Mouse (Mus musculus) intestine, postnatal 0 days (tissue): ENCODE results near the gene Jag2. TPM values are rescaled to one million over a fixed set of nuclear protein-coding genes. Genes with fewer than 3 reads are reported as not detected.

ENCODE experiments used
- ATAC-seq: fragments of 200-750 bp; cut with Nextera tagmentation; 2 replicates; pipeline ENCODE4 v1.8.0; 2017; ENCODE audit warnings: mild to moderate bottlenecking, moderate TSS enrichment, moderate library complexity
- H3K27ac ChIP-seq: fragments of 300-500 bp; sonication (generic); 2 replicates; pipeline ENCODE4 v1.5.1; 2014; ENCODE audit warnings: mild to moderate bottlenecking, low read depth, low read length, moderate library complexity
- H3K27me3 ChIP-seq: fragments of 300-500 bp; sonication (generic); replicated peaks from 2 replicates; pipeline ENCODE4 v1.6.1; 2014; ENCODE audit warnings: low read length, mixed read lengths; ENCODE audit not compliant: control insufficient read depth, insufficient read depth
- H3K36me3 ChIP-seq: fragments of 300-500 bp; sonication (generic); 2 replicates; pipeline ENCODE4 v1.6.1; 2014; ENCODE audit warnings: mild to moderate bottlenecking, moderate library complexity; ENCODE audit not compliant: control insufficient read depth, insufficient read depth
- H3K4me1 ChIP-seq: fragments of 300-500 bp; sonication (generic); replicated peaks from 2 replicates; pipeline ENCODE4 v1.6.1; 2014; ENCODE audit warnings: antibody characterized with exemption, low read length, mixed read lengths; ENCODE audit not compliant: control insufficient read depth, insufficient read depth
- H3K4me2 ChIP-seq: fragments of 300-500 bp; sonication (generic); replicated peaks from 2 replicates; pipeline ENCODE4 v1.6.1; 2014; ENCODE audit warnings: low read depth, mild to moderate bottlenecking, moderate library complexity
- H3K4me3 ChIP-seq: fragments of 300-500 bp; sonication (generic); 2 replicates; pipeline ENCODE4 v1.5.1; 2014; ENCODE audit warnings: low read depth, low read length
- H3K9ac ChIP-seq: fragments of 300-500 bp; sonication (generic); 2 replicates; pipeline ENCODE4 v1.6.1; 2014; ENCODE audit warnings: mild to moderate bottlenecking, low read depth, low read length
- H3K9me3 ChIP-seq: fragments of 300-500 bp; sonication (generic); 2 replicates; pipeline ENCODE4 v1.6.1; 2016; ENCODE audit warnings: mixed run types; ENCODE audit not compliant: control insufficient read depth
- CTCF ChIP-seq: sonication (generic); IDR thresholded peaks from 2 replicates; pipeline ENCODE4 v1.5.1; 2016; ENCODE audit warnings: low read depth, mild to moderate bottlenecking, control low read depth, antibody characterized with exemption, moderate library complexity
- WGBS: fragments of 180-500 bp; shearing (Covaris S2); extraction: QIAGEN DNeasy Blood & Tissue Kit; methylation state at CpG from one replicate; pipeline ENCODE4 v1.1.7; 2014; 5-methylcytosine and 5-hydroxymethylcytosine counted together
- microRNA-seq: library from miRNA; unstranded; fragments of <30 nt; microRNA quantifications from one replicate; pipeline ENCODE4, GENCODE M21; 2016
- polyA plus RNA-seq: library from polyadenylated mRNA; unstranded; fragments of >200 nt; fragmentation: Nextera tagmentation; extraction: Ambion mirVana; gene quantifications from 2 replicates; pipeline ENCODE4 v1.2.1, GENCODE M21; 2015

Jag2 gene
- polyA plus RNA-seq, 1 experiment from 2014 or later = 1.4 TPM

- Histone ChIP-seq H3K9ac (no peak overlapping the region), H3K9me3 (no peaks in the 10 kb centered on the region), H3K4me1 (no peaks in the 10 kb centered on the region), H3K4me2 (no peak overlapping the region), H3K36me3 (no peaks in the 10 kb centered on the region), H3K4me3 (no peak overlapping the region), H3K27ac (no peak overlapping the region), H3K27me3 (no peaks in the 10 kb centered on the region)
- TF ChIP-seq CTCF = no peak
- ATAC-seq = no peak
- WGBS = 66% methylated on average over 7 of the region's 7 CpGs
Measured at GRCm38 (mm10) chr12:112860765-112861164, 68.8 kb downstream of the Jag2 start.

- no peak for TF ChIP-seq CTCF
- H3K9ac ChIP-seq = no peak overlapping the region
- WGBS = 66% methylated on average over 8 of the region's 8 CpGs
- H3K4me2 ChIP-seq = no peak overlapping the region
- no peak for ATAC-seq
- H3K4me3 ChIP-seq = no peak overlapping the region
- H3K4me1 ChIP-seq = no peaks in the 10 kb centered on the region
- H3K27ac ChIP-seq = no peak overlapping the region
- no peaks in the 10 kb centered on the region for H3K27me3 ChIP-seq
- no peaks in the 10 kb centered on the region for H3K9me3 ChIP-seq
- no peaks in the 10 kb centered on the region for H3K36me3 ChIP-seq
Measured at GRCm38 (mm10) chr12:112859930-112860329, 69.6 kb downstream of the Jag2 start.

- Histone ChIP-seq H3K4me3 (no peak overlapping the region), H3K9me3 (no peaks in the 10 kb centered on the region), H3K27me3 (no peaks in the 10 kb centered on the region), H3K36me3 (no peaks in the 10 kb centered on the region), H3K9ac (no peak overlapping the region), H3K4me2 (no peak overlapping the region), H3K4me1 (no peaks in the 10 kb centered on the region), H3K27ac (no peak overlapping the region)
- no peak for TF ChIP-seq CTCF
- WGBS = 92% methylated on average over 9 of the region's 9 CpGs
- ATAC-seq = no peak
Measured at GRCm38 (mm10) chr12:112858581-112859336, 70.8 kb downstream of the Jag2 start.

Small RNA genes lying within 50 kb of the gene (microRNA-seq; reads per million reads assigned to microRNA genes)
- not detected for gene Mir6941

Other genes starting within 250 kb of the Jag2 start
- 12.7 and 13.4 TPM in 2 replicates for gene Cep170b, start 209.3 kb downstream of the Jag2 start, polyA plus RNA-seq
- gene Pld4, start 169.1 kb downstream of the Jag2 start, polyA plus RNA-seq = 6.7 and 6.9 TPM in 2 replicates
- 1.6 TPM in 2 replicates for gene Ahnak2, start 127.1 kb downstream of the Jag2 start, polyA plus RNA-seq
- 3.6 TPM in 2 replicates for gene Clba1, start 120.8 kb downstream of the Jag2 start, polyA plus RNA-seq
- gene Cdca4, start 100.4 kb downstream of the Jag2 start, polyA plus RNA-seq = 22.6 and 24.1 TPM in 2 replicates
- 0.25 and 0.30 TPM in 2 replicates for gene Gpr132, start 61.5 kb downstream of the Jag2 start, polyA plus RNA-seq
- 90.6 and 92.1 TPM in 2 replicates for gene Nudt14, start 12.3 kb upstream of the Jag2 start, polyA plus RNA-seq
- gene Btbd6, start 46.7 kb upstream of the Jag2 start, polyA plus RNA-seq = 13.1 and 13.3 TPM in 2 replicates
- 17.9 and 21.3 TPM in 2 replicates for gene Brf1, start 70.9 kb upstream of the Jag2 start, polyA plus RNA-seq
- gene Pacs2, start 84.7 kb upstream of the Jag2 start, polyA plus RNA-seq = 5.1 and 5.2 TPM in 2 replicates
- not detected in 2 replicates for gene Tex22, start 144.7 kb upstream of the Jag2 start, polyA plus RNA-seq
- 4.9 and 5.6 TPM in 2 replicates for gene Mta1, start 168.5 kb upstream of the Jag2 start, polyA plus RNA-seq
- 90.4 and 96.8 TPM in 2 replicates for gene Crip2, start 210.5 kb upstream of the Jag2 start, polyA plus RNA-seq
- gene Crip1, start 216.5 kb upstream of the Jag2 start, polyA plus RNA-seq = 1,918 and 1,992 TPM in 2 replicates
- 5.5 and 6.8 TPM in 2 replicates for gene Tedc1, start 226.6 kb upstream of the Jag2 start, polyA plus RNA-seq